Mouse (Mus musculus): Measurements from ENCODE around the gene Ghr.

Gene Ghr

DNA sequence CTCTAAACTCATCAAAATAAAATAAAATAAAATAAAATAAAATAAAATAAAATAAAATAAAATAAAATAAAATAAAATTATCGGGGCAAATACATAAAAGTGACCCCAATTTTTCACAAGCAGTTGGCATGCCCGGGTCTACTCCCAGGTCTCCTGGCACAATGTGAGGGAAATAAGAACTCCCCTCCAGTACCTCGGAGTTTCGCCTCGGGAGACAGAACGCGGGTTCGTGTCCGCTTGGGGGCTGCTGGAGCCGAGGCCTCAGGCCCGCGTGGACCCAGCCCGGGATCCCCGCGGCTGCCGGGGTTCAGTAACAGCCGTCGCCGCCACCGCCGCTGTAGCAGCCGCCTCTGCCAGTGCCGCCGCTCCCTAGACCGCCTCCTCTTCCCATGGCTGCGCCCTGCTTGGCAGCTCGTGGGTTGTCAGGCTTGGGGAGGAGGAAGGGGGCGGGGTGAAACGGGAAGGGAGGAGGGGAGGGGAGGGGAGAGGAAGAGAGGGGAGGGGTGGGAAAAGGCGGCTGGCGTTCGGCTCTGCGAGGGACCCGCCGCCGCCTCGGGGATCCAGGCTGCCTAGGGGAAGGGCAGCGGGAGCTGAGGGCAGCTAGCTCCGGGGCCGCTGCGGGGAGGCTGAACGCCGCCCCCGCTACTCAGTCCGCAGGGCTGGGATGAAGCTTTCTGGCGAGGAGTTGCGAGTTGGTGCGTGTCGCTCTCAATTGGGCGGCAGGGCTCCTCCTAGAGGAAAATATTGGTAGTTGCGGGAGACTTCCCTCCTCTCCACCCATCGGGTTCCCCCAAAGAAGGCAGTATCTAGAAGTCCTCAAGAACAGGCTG is at the start of gene Ghr:
Ghr (minus strand) TSS at position 686 of the 830 bp plus-strand sequence.
- DNase-seq (ENCODE audit: inconsistent age in 2 of 2, low spot score in 1 of 2) = peak; percentile 89 to 97

DNA sequence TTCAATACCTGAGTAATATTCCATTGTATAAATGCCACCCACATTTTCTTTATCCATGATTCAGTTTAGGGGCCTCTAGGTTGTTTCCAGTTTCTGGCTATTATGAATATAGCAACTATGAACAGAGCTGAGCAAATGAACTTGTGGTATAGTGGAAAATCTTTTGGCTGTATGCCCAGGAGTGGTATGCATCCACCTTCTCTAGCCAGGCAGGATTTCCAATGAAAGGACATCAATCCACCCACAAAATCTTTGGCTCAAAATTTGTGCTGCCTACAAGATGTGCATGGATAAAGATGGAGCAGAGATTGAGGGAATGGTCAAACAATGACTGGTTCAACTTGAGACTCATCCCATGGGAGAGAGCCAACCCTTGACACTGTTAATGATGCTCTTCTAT is 39.5 kb upstream of the Ghr start:
- no peak for DNase-seq (ENCODE audit: inconsistent age in 2 of 2, low spot score in 1 of 2)

DNA sequence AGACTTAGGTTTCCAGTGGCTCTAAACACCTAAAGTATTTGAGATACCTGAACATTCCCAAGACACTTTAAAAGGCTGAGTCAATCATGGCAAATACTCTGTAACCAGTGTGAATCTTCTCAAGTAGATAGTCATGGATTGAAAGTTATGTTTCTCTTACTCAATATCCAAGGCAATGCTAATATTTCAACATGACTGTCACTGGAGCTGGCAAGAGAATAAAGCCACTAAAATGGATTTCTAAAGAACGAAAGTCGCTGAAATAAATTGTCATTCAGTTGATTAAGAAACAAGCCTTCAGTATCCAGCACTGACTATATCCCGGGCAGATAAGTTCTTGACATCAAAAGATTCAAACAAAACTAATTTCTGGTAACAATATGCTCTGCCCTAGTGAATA is 37.1 kb upstream of the Ghr start:
- peak in 1 of 2 experiments; percentile 76 for DNase-seq (ENCODE audit: inconsistent age in 2 of 2, low spot score in 1 of 2)

DNA sequence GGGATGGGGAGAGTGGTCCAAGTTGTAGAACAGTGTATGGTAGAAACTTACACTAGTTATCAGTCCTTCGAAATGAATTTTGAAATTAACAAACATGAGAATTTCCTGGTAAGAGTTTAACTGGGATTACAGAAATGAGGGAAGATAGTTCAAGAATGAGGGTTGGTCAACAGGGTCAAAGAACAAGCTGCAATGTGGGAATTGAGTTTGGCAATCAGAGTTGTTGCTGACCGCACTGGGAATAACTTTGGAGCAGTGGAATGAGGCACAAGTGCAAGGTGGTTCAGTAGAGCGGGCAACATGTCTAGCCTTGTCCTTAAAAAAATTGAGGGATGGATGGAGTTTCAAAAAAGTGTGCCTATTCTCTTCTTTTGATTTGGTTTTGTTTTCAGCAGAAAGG is 35.0 kb upstream of the Ghr start:
- DNase-seq (ENCODE audit: inconsistent age in 2 of 2, low spot score in 1 of 2) = peak in 1 of 2 experiments; percentile 28

- DNase-seq (ENCODE audit: inconsistent age in 2 of 2, low spot score in 1 of 2) = no peak
Measured at GRCm38 (mm10) chr15:3611961-3612360, 28.7 kb upstream of the Ghr start.

DNA sequence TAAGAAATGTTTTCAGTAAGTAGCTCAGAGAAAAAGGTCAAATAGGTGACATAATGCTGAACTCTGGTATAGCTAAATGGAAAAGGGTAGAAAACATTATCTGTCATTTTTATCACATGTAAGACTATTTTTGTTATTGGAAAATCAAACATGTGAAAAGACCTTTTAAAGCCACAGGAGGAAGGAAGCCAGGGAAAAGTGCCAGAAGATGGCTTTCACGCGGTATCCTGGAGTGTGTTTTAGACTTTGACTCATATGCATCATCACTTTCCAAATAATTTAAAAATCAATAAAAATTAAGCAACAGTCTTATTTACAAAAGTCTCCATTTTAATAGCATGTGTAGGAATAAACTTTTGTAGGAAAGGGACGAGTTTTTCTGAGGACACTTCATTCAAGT is 24.7 kb upstream of the Ghr start:
- no peak for DNase-seq (ENCODE audit: inconsistent age in 2 of 2, low spot score in 1 of 2)

- DNase-seq (ENCODE audit: inconsistent age in 2 of 2, low spot score in 1 of 2) = no peak
Measured at GRCm38 (mm10) chr15:3602098-3602486, 18.8 kb upstream of the Ghr start.

GRCm38 (mm10) chr15:3601422-3602097 is 18.3 kb upstream of the Ghr start:
- no peak for DNase-seq (ENCODE audit: inconsistent age in 2 of 2, low spot score in 1 of 2)

DNA sequence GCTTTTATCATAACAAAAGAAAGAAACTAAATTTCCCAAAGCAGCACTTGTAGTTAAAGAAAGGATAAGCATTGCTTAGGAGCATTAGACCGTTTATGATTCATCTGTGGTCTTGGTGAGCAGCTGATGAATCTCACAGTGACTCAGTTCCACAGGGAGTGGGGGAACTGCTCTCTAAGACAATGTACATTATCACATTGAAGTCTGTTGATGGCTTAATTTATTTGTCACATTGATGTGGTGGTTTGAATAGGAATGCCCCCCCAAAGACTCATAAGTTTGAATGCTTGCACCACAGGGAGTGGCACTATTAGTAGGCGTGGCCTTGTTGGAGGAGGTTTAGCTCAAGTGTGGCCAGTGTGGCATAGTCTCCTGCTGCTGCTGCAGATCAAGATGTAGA is 4.6 kb upstream of the Ghr start:
- no peak for DNase-seq (ENCODE audit: inconsistent age in 2 of 2, low spot score in 1 of 2)

GRCm38 (mm10) chr15:3584361-3584760 is 1.1 kb upstream of the Ghr start:
- no peak for DNase-seq (ENCODE audit: inconsistent age in 2 of 2, low spot score in 1 of 2)

DNA sequence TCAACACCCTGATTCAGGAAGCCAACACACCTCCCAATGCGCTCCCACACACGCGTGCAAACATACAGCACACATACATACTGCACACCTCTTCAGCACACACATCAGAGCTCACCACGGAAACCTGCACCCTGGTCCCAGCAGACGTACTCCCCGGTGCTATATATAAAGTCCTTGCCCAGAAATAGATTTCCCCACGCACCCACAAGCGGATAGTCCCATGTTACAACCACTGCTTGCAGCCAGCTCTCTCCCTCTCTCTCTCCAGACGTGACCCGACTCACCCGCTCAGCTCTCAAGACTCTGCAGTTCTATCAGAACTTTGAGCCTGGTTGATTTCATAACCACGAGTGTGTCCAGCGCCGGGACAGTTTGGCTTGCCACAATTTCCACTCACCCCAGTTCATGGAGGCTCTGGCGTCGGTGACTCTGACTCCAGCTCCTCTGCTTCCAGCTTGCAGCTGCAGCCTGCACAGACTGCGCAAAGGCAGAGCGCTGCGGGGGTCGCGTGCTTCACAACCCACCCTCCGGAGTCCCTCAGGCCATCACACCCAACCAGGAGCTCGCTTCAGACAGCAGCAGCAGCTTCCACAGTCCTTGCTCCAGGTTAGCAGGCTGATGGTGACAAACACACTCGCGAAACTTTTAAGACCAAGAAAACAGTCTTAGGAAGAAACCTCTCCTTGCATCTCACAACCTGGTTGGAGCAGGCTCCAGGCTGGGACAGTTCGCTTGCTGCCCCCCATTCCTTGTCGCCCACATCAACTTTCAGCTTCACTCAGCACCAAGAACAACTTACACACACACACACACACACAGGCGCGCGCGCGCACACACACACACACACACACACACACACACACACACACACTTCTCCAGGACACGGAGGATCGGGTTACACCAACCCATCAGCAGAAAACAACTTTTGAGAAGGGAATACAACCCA is 1.2 kb downstream of the Ghr start:
- peak; percentile 61 to 88 for DNase-seq (ENCODE audit: inconsistent age in 2 of 2, low spot score in 1 of 2)

DNA sequence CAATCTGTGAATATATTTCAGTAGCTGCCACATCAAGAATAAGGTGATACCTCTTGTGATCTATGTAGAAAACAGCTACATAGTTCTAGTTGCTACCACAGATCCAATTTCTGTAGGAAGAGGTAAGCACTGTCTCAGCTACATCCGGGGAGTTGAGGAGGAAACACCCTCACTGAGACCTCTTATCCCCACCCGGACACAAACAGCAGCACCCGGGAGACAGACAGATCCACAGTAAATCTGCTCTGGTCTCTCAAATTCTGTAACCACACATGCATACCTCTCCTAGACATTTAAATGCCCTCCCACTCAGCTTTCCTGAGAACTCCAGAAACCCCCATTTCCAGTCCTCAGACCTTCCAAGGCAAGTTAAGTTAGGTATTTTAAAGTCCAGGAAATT is 2.0 kb downstream of the Ghr start:
- DNase-seq (ENCODE audit: inconsistent age in 2 of 2, low spot score in 1 of 2) = no peak

DNA sequence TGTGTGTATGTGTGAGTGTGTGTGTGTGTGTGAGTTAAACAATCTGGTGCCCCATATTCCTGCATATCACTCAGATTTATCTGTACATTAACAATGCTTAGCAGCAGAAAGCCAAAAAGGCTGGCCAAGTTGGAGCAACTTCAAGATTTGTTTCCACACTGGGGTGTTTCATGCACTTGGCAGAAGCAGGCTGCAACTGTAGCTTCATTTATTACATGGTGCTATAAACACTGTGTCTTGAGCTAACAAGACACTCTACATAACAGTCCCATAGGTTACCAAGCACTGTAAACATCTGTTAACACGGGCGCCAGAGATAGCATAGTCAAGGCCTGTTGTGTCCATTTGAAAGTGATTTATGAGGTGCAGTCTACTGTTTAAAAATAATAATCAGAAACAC is 3.1 kb downstream of the Ghr start:
- DNase-seq (ENCODE audit: inconsistent age in 2 of 2, low spot score in 1 of 2) = peak in 1 of 2 experiments; percentile 54

GRCm38 (mm10) chr15:3578286-3578980 is 4.9 kb downstream of the Ghr start:
- peak in 1 of 2 experiments; percentile 62 for DNase-seq (ENCODE audit: inconsistent age in 2 of 2, low spot score in 1 of 2)

DNA sequence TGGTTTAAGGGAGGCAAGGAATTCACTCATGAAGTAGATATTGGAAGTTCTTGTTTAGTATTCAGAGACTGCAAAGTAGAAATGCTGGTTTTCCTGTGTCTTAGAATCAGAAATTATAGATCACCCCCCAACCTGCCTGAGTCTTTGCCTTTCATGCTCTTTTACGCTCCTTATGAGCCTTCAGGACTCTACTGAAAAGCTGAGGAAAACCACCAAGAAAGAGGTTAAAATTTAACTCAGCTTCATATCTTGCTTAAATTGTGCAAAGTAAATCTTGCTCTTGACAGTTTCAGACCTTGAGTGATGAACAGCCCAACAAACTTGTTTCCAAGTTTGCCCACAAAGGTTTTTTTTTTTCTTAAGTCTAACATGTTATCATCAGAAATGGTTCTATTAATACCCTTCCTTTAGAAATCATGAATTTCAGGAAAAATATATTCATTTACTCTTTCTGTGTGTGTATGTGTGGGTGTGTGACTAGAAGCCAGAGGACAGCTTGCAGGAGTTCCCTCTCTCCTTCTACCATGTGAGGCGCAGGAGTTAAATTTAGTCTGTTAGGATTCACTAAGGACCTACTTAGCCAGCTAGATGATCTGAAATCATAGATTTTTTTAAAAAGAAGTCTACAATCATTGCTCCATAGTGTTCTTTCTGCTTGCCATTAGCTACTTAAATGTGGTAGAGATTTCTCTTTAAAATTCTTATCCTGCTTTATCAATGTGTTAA is 14.0 kb downstream of the Ghr start:
- no peak for DNase-seq (ENCODE audit: inconsistent age in 2 of 2, low spot score in 1 of 2)

DNA sequence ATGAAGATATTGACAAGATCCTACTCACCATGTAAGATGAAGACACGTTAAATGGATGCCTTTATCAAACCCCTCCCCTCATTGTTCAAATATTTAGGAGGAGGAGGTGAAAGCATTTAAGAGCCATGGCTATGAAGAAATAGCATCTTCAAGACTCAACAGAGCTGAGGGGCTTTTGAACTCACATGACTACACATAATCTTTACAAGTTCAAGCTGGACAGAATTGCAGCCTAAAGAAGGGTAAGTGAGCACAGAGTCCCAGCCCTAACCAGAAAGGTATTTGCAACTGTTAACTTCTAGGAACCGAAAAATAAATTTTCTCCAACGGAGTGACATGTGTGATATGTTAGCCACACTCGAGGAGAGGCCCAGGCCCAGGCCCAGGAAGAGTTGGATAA is 18.7 kb downstream of the Ghr start:
- no peak for DNase-seq (ENCODE audit: inconsistent age in 2 of 2, low spot score in 1 of 2)

- DNase-seq (ENCODE audit: inconsistent age in 2 of 2, low spot score in 1 of 2) = no peak
Measured at GRCm38 (mm10) chr15:3563929-3564516, 19.3 kb downstream of the Ghr start.

- no peak for DNase-seq (ENCODE audit: inconsistent age in 2 of 2, low spot score in 1 of 2)
Measured at GRCm38 (mm10) chr15:3563473-3563872, 19.8 kb downstream of the Ghr start.

- no peak for DNase-seq (ENCODE audit: inconsistent age in 2 of 2, low spot score in 1 of 2)
Measured at GRCm38 (mm10) chr15:3558524-3558923, 24.8 kb downstream of the Ghr start.

- no peak for DNase-seq (ENCODE audit: inconsistent age in 2 of 2, low spot score in 1 of 2)
Measured at GRCm38 (mm10) chr15:3544289-3544688, 39.0 kb downstream of the Ghr start.
